Mouse (Mus musculus): Measurements from ENCODE around the gene Sec22c.

DNA sequence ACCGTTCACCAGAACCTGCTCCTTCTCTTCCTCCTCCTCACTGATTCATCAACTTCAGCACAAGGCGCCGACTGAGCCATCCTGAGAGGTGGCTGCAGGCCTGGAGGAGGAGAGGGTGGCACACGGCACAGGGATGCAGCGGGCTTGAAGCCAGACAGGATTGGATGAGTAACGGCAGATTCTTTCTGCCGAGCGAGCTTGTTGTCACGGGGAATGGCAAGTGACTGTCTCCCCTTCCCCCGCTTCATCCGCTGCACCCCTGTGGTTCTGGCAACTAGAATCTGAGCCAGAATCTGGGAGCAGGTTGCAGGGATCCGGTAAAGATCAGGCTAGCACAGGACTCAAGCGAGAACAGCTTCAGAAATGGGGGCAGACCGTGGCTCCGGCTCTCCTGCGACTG is 65.5 kb downstream of the Sec22c start:
- TF ChIP-seq POLR2A (IDR thresholded peaks at IDR 0.05; ENCODE audit: low read depth, low read length) (no peak), CTCF (IDR thresholded peaks at IDR 0.05; ENCODE audit: borderline replicate concordance, insufficient read depth, low read length) (no peak)
